Mouse (Mus musculus) embryonic facial prominence, embryonic 11.5 days (tissue): ENCODE data around the gene Irf8. TPM values are rescaled to one million over a fixed set of nuclear protein-coding genes. Genes with fewer than 3 reads are reported as not detected.

Source experiments
- ATAC-seq: fragments of 200-750 bp; cut with Nextera tagmentation; replicated peaks from 2 replicates; pipeline ENCODE4 v1.8.0; 2017; ENCODE audit warnings: low read depth; ENCODE audit not compliant: insufficient number of reproducible peaks, low FRiP score, low TSS enrichment
- DNase-seq: peaks from one replicate; pipeline ENCODE4 v3.0.0-alpha.2; 2015; ENCODE audit warnings: low spot score
- H3K27ac ChIP-seq: fragments of 300-500 bp; sonication (generic); replicated peaks from 2 replicates; pipeline ENCODE4 v1.5.1; 2014; ENCODE audit warnings: mild to moderate bottlenecking, low read depth, low read length, control low read depth
- H3K27me3 ChIP-seq: fragments of 300-500 bp; sonication (generic); 2 replicates; pipeline ENCODE4 v1.6.1; 2014; ENCODE audit warnings: mild to moderate bottlenecking, low read length, moderate library complexity, mixed read lengths; ENCODE audit not compliant: control insufficient read depth, insufficient read depth
- H3K36me3 ChIP-seq: fragments of 300-500 bp; sonication (generic); replicated peaks from 2 replicates; pipeline ENCODE4 v1.6.1; 2014; ENCODE audit warnings: low read depth, mild to moderate bottlenecking, low read length, moderate library complexity, mixed read lengths; ENCODE audit not compliant: control insufficient read depth, insufficient read depth
- H3K4me1 ChIP-seq: fragments of 300-500 bp; sonication (generic); 2 replicates; pipeline ENCODE4 v1.6.1; 2014; ENCODE audit warnings: low read length, mixed read lengths; ENCODE audit not compliant: control insufficient read depth, insufficient read depth
- H3K4me2 ChIP-seq: fragments of 300-500 bp; sonication (generic); 2 replicates; pipeline ENCODE4 v1.6.1; 2014; ENCODE audit warnings: low read depth, mild to moderate bottlenecking, control low read depth, low read length, moderate library complexity
- H3K4me3 ChIP-seq: fragments of 300-500 bp; sonication (generic); 2 replicates; pipeline ENCODE4 v1.5.1; 2014; ENCODE audit warnings: low read depth, low read length, control low read depth
- H3K9ac ChIP-seq: fragments of 300-500 bp; sonication (generic); replicated peaks from 2 replicates; pipeline ENCODE4 v1.6.1; 2014; ENCODE audit warnings: mild to moderate bottlenecking, control low read depth, low read length
- H3K9me3 ChIP-seq: fragments of 300-500 bp; sonication (generic); replicated peaks from 2 replicates; pipeline ENCODE4 v1.6.1; 2016; ENCODE audit warnings: mild to moderate bottlenecking, low read length, inconsistent platforms, mixed read lengths; ENCODE audit not compliant: control insufficient read depth
- WGBS: fragments of 180-500 bp; shearing (Covaris S2); extraction: QIAGEN DNeasy Blood & Tissue Kit; methylation state at CpG from one replicate; pipeline ENCODE4 v1.1.7; 2014; 5-methylcytosine and 5-hydroxymethylcytosine counted together
- polyA plus RNA-seq: library from polyadenylated mRNA; unstranded; fragments of >200 nt; fragmentation: Nextera tagmentation; extraction: Ambion mirVana; gene quantifications from 2 replicates; pipeline ENCODE4 v1.2.1, GENCODE M21; 2014

Gene Irf8
- polyA plus RNA-seq, 1 experiment from 2014 or later = 3.4 TPM

DNA sequence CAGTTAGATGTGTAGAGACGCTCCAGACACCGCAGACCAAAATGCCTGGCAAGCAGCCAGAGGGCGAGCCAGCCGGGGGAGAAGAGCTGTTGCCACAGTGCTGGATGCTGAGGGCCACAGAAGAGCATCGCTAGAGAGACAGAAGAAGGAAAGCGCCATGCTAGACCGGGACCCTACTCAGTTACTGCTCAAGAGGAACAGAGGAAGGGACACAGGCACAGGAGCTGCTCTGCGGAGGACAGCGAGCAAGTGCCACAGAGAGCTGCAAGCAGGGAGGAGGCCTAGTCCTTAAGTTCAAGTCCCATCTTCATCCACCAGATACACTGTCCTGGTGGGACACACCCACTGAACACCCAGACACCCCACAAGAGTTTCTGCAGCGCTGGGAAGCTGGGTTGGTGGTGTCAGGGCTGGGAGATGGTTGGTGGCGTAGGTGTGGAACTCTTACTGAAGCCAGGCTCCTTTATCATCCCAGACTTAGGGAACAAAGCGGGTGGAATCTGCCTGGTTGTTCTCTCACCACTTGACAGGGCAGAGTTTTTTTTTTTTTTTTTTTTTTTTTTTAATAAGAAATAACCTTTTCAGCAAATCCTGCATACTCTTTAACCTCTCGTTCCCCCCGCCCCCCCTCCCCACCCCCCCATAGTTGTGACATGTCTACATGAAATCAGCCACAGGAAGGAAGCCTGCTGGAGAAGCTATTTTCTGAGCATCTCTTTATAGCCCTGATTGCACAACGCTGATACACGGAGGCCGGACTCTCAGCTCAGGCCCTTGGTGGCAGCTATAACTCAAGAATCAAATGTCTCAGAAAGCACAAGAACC, 38.8 kb upstream of the Irf8 start:
- DNase-seq = no peak

GRCm38 (mm10) chr8:120697979-120698272, 38.2 kb upstream of the Irf8 start:
- Histone ChIP-seq H3K9me3 (no peaks in the 10 kb centered on the region), H3K36me3 (no peaks in the 10 kb centered on the region), H3K4me1 (no peaks in the 10 kb centered on the region; the same call in 1 of the 2 replicates), H3K27me3 (no peaks in the 10 kb centered on the region), H3K4me3 (no peak overlapping the region), H3K27ac (no peak overlapping the region), H3K4me2 (no peak overlapping the region), H3K9ac (no peak overlapping the region)
- no peak for ATAC-seq
- no peak for DNase-seq

More for the DNA sequence above, 38.8 kb upstream of the Irf8 start:
- WGBS = 86% methylated on average over 16 of the region's 17 CpGs
- Histone ChIP-seq H3K9me3 (no peaks in the 10 kb centered on the region), H3K36me3 (no peaks in the 10 kb centered on the region), H3K27ac (no peak overlapping the region), H3K9ac (no peak overlapping the region), H3K4me3 (no peak overlapping the region), H3K27me3 (no peaks in the 10 kb centered on the region), H3K4me2 (no peak overlapping the region), H3K4me1 (no peaks in the 10 kb centered on the region; the same call in 1 of the 2 replicates)
- ATAC-seq = no peak

DNA sequence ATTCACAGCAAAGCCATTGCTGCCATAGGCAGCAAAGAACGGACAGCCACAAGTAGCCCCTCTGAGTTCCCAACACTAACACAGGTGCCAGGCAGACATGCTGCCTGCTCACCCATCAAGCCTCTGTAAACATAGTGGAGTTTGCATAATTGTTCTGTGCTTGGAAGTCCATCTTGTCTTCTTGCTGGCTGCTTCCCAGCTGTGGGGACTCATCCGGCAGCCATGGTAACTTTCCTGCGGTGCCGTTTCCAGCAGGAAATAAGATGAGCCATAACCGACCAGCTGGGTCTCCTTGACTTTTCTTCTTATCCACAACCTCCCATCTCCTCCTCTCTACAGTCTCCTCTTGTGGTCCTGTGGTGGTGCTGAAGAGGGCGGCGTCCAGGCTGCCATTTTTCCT, 37.7 kb upstream of the Irf8 start:
- H3K36me3 ChIP-seq = no peaks in the 10 kb centered on the region
- no peak for ATAC-seq
- no peak overlapping the region for H3K4me3 ChIP-seq
- H3K27me3 ChIP-seq = no peaks in the 10 kb centered on the region
- WGBS = 93% methylated on average over 7 of the region's 7 CpGs
- no peak overlapping the region for H3K27ac ChIP-seq
- no peak for DNase-seq
- no peaks in the 10 kb centered on the region for H3K9me3 ChIP-seq
- H3K4me2 ChIP-seq = no peak overlapping the region
- H3K9ac ChIP-seq = no peak overlapping the region
- no peaks in the 10 kb centered on the region; the same call in 1 of the 2 replicates for H3K4me1 ChIP-seq

- H3K36me3 ChIP-seq = no peaks in the 10 kb centered on the region
- H3K4me2 ChIP-seq = no peak overlapping the region
- H3K27me3 ChIP-seq = no peaks in the 10 kb centered on the region
- H3K27ac ChIP-seq = no peak overlapping the region
- H3K9me3 ChIP-seq = no peaks in the 10 kb centered on the region
- WGBS = 77% methylated on average over 6 of the region's 6 CpGs
- no peak overlapping the region for H3K9ac ChIP-seq
- DNase-seq (no peak), ATAC-seq (no peak)
- H3K4me1 ChIP-seq = no peaks in the 10 kb centered on the region
- H3K4me3 ChIP-seq = no peak overlapping the region
Observed at GRCm38 (mm10) chr8:120699079-120699478, 37.1 kb upstream of the Irf8 start.

- H3K4me3 ChIP-seq = no peak overlapping the region
- WGBS = 71% methylated on average over 2 of the region's 2 CpGs
- DNase-seq (no peak), ATAC-seq (no peak)
- no peaks in the 10 kb centered on the region for H3K4me1 ChIP-seq
- H3K4me2 ChIP-seq = no peak overlapping the region
- no peak overlapping the region for H3K9ac ChIP-seq
- H3K9me3 ChIP-seq = no peaks in the 10 kb centered on the region
- no peaks in the 10 kb centered on the region for H3K27me3 ChIP-seq
- H3K27ac ChIP-seq = no peak overlapping the region
- no peaks in the 10 kb centered on the region for H3K36me3 ChIP-seq
Observed at GRCm38 (mm10) chr8:120699565-120699964, 36.6 kb upstream of the Irf8 start.

GRCm38 (mm10) chr8:120700053-120700452, 36.1 kb upstream of the Irf8 start:
- Histone ChIP-seq H3K4me2 (no peak overlapping the region), H3K4me3 (no peak overlapping the region), H3K9me3 (no peaks in the 10 kb centered on the region), H3K36me3 (no peaks in the 10 kb centered on the region), H3K27me3 (no peaks in the 10 kb centered on the region), H3K9ac (no peak overlapping the region), H3K27ac (no peak overlapping the region), H3K4me1 (no peaks in the 10 kb centered on the region)
- DNase-seq (no peak), ATAC-seq (no peak)
- WGBS = 84% methylated on average over 4 of the region's 4 CpGs

GRCm38 (mm10) chr8:120701758-120702465, 34.2 kb upstream of the Irf8 start:
- no peak overlapping the region for H3K27ac ChIP-seq
- DNase-seq (no peak), ATAC-seq (no peak)
- H3K36me3 ChIP-seq = no peaks in the 10 kb centered on the region
- H3K9ac ChIP-seq = no peak overlapping the region
- WGBS = 59% methylated on average over 19 of the region's 19 CpGs
- no peak overlapping the region for H3K4me3 ChIP-seq
- H3K4me2 ChIP-seq = no peak overlapping the region
- H3K9me3 ChIP-seq = no peaks in the 10 kb centered on the region
- H3K27me3 ChIP-seq = no peaks in the 10 kb centered on the region
- H3K4me1 ChIP-seq = no peaks in the 10 kb centered on the region

GRCm38 (mm10) chr8:120704203-120704602, 32.0 kb upstream of the Irf8 start:
- H3K4me3 ChIP-seq = no peak overlapping the region
- no peak overlapping the region for H3K4me2 ChIP-seq
- no peaks in the 10 kb centered on the region for H3K4me1 ChIP-seq
- no peaks in the 10 kb centered on the region for H3K9me3 ChIP-seq
- no peaks in the 10 kb centered on the region for H3K27me3 ChIP-seq
- 74% methylated on average over 9 of the region's 9 CpGs for WGBS
- DNase-seq (no peak), ATAC-seq (no peak)
- no peak overlapping the region for H3K9ac ChIP-seq
- H3K27ac ChIP-seq = no peak overlapping the region
- no peaks in the 10 kb centered on the region for H3K36me3 ChIP-seq
